Mouse (Mus musculus) naive thymus-derived CD4-positive, alpha-beta T cell, adult 5 months (primary cell): Measurements from ENCODE around the gene Cntnap4. TPM values are rescaled to one million over a fixed set of nuclear protein-coding genes. Genes with fewer than 3 reads are reported as not detected.

Experiments used
- polyA plus RNA-seq: library from polyadenylated mRNA; unstranded; fragments of 100-300 nt; shearing (Covaris generic); gene quantifications from one replicate; pipeline ENCODE4 v1.2.1, GENCODE M21; 2017

Cntnap4 gene
- not detected for polyA plus RNA-seq

DNA sequence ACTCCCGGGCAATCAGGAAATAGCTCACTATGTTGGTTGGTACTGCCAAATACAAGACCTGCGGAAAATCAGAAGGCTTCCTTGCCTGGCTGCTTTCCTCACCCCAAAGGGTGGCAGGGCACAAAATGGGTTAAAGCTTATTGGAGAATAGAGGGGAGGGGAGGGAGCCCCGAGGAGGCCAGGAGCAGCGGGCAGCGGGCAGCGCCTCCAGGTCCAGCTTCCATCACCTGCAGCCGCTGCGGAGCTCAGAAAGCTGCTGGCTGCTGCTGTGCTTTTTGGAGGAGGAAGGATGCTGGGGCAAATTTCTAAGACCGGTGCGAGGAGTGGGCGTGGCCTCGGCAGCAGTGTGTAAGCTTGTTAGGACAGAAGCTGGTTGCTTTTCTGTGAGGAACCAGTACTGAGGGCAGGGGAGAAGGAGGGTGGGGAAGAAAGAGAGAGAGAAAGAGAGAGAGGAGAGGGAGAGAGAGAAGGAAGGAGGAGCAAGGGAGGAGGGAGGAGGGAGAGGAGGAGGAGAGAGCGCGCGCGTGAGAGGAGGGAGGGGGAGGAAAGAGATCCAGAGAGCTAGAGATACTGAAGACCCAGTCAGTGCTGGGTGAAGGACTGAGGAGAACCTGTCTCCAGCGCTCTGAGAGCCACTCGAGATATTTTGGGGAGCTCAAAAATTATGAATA lies at the start of gene Cntnap4:
TSS of gene Cntnap4 (plus strand) at position 573 of the 671 bp plus-strand sequence.

